Mouse (Mus musculus) heart, adult 2 months (tissue): ENCODE measurements around the gene Cdr2.

ENCODE experiments used
- CTCF ChIP-seq: fragments of 200-600 bp; IDR thresholded peaks from 2 replicates; pipeline ENCODE4 v1.8.1; 2022; ENCODE audit warnings: antibody characterized with exemption, mild to moderate bottlenecking, moderate library complexity
- EP300 ChIP-seq: fragments of 200-500 bp; IDR thresholded peaks from 2 replicates; pipeline ENCODE4 v1.6.1; 2011; ENCODE audit warnings: low read depth, low read length, control low read depth; ENCODE audit not compliant: insufficient read depth
- POLR2A ChIP-seq: fragments of 200-500 bp; IDR thresholded peaks from 2 replicates; pipeline ENCODE4 v1.6.1; 2011; ENCODE audit warnings: mild to moderate bottlenecking, low read depth, low read length, control low read depth; ENCODE audit not compliant: insufficient read depth

GRCm38 (mm10) chr7:120936522-120936921 lies 45.6 kb downstream of the Cdr2 start:
- no peak for TF ChIP-seq CTCF
- no peak for TF ChIP-seq EP300
- no peak for TF ChIP-seq POLR2A
